Mouse (Mus musculus): Measurements from ENCODE around the gene Cntn5.

DNA sequence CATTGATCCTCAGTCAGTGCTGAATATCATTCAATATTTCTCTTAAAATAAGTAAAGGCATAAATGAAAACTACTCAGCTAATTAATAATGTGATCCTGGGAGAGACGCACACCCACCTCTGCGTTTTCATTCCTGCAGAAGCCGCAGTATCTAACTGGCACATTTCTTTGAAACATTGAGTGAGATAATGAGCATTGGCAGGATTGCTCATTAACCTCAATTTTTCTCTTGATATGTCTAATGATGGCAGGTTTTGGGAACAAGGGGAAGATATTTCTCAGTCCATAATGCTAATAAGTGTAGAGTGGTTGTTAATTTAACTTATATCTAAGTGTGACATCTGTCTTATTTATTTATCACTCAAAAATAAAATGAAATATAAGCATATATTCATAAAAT lies 734.0 kb downstream of the Cntn5 start:
- TF ChIP-seq CTCF (IDR thresholded peaks at IDR 0.05; ENCODE audit: low read depth, low read length), result no peak
- TF ChIP-seq POLR2A (IDR thresholded peaks at IDR 0.05; ENCODE audit: borderline replicate concordance, low read depth, low read length), result no peak

Data from bone marrow macrophage, adult 2 months (primary cell).